Mouse (Mus musculus): ENCODE measurements around the gene Ago4.

DNA sequence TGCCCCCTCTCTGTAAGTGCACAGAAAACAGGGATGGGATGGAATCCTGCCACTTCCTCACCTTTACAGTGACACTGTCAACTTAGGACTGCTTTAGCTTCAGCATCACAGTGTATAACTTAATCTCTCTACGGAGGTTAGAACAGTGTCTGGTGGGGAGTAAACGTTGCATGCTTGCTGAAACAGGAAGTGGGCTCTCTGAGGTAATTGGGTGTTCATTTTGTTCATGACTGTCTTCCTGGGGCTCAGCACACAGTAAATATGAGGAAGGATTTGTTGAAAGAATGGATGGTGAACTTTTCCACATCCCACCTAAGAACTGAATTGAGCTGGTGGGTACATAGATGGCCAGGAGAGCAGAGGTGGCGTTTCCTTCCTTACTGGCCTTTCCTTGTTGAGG lies 44.6 kb upstream of the Ago4 start:
- TF ChIP-seq POLR2A (IDR thresholded peaks at IDR 0.05; ENCODE audit: borderline replicate concordance, control insufficient read depth, low read depth, low read length) (no peak), CTCF (IDR thresholded peaks at IDR 0.05; ENCODE audit: control insufficient read depth, insufficient read depth, low read length) (no peak)

All from bone marrow, adult 2 months (tissue).